Mouse (Mus musculus) induced T-regulatory cell, adult 2 months (primary cell): Measurements from ENCODE around the gene Syf2.
"Not testable (repeated sequence)": the region's sequence is repeated elsewhere in the genome, so short reads cannot be mapped to it uniquely, and the experiment has no call there.

Source experiments
- DNase-seq: peaks from one replicate; pipeline ENCODE4 v3.0.0-alpha.2; 2012; ENCODE audit warnings: low read depth

The Syf2 gene

GRCm38 (mm10) chr4:134930684-134931481 is at the start of gene Syf2:
TSS of gene Syf2 (plus strand) at chr4:134930898.
- DNase-seq: peak; percentile 99

GRCm38 (mm10) chr4:134883266-134883665 is 47.4 kb upstream of the Syf2 start:
- peak; percentile 71 for DNase-seq

GRCm38 (mm10) chr4:134883808-134884207 is 46.9 kb upstream of the Syf2 start:
- DNase-seq: no peak

GRCm38 (mm10) chr4:134884364-134884763 is 46.3 kb upstream of the Syf2 start:
- no peak for DNase-seq

GRCm38 (mm10) chr4:134892096-134892495 is 38.6 kb upstream of the Syf2 start:
- DNase-seq: no peak

GRCm38 (mm10) chr4:134897256-134897655 is 33.4 kb upstream of the Syf2 start:
- DNase-seq: no peak

GRCm38 (mm10) chr4:134901126-134901525 is 29.6 kb upstream of the Syf2 start:
- no peak for DNase-seq

GRCm38 (mm10) chr4:134903046-134903445 is 27.7 kb upstream of the Syf2 start:
- no peak for DNase-seq

GRCm38 (mm10) chr4:134911406-134911805 is 19.3 kb upstream of the Syf2 start:
- not testable (repeated sequence) for DNase-seq

- peak; percentile 92 for DNase-seq
These were observed 17.3 kb upstream of the Syf2 start for GRCm38 (mm10) chr4:134913413-134913812.

- DNase-seq: no peak
These were observed 16.4 kb upstream of the Syf2 start for GRCm38 (mm10) chr4:134914122-134914863.

- DNase-seq: peak; percentile 99
These were observed 15.9 kb upstream of the Syf2 start, which contains the start of gene Tmem50a for GRCm38 (mm10) chr4:134914864-134915209. TSS of gene Tmem50a (minus strand) at chr4:134915024.

- no peak for DNase-seq
These were observed 15.3 kb upstream of the Syf2 start for GRCm38 (mm10) chr4:134915223-134916050.

- DNase-seq: no peak
These were observed 13.5 kb upstream of the Syf2 start for GRCm38 (mm10) chr4:134917194-134917593.

GRCm38 (mm10) chr4:134918381-134918780 is 12.3 kb upstream of the Syf2 start:
- peak; percentile 88 for DNase-seq

- peak; percentile 85 for DNase-seq
These were observed 10.8 kb upstream of the Syf2 start for GRCm38 (mm10) chr4:134919733-134920540.

- no peak for DNase-seq
These were observed 10.1 kb upstream of the Syf2 start for GRCm38 (mm10) chr4:134920631-134921030.

- DNase-seq: no peak
These were observed 9.0 kb upstream of the Syf2 start for GRCm38 (mm10) chr4:134921703-134922102.

GRCm38 (mm10) chr4:134922111-134922924 is 8.4 kb upstream of the Syf2 start:
- peak; percentile 56 for DNase-seq

- no peak for DNase-seq
These were observed 7.8 kb upstream of the Syf2 start for GRCm38 (mm10) chr4:134922925-134923244.
